27 mouse cellular contexts compared by ENCODE assay signal in genomic region chr2:178473916-178474315, GRCm38 (mm10). TPM values are rescaled to one million over a fixed set of nuclear protein-coding genes. Genes with fewer than 3 reads are reported as not detected.
DNase-seq lines count a peak whose midpoint lies in the region; ATAC-seq lines count a peak whose summit lies in the region.
"Had no signal": no experiment of that assay in that cellular context is flagged by ENCODE, and none has a peak within 500 bp of the region (broad histone marks: within the 10 kb centered on the region; RNA-seq: fewer than 3 reads in every experiment).

No protein-coding gene starts in this region.

- no peaks in the 10 kb centered on the region for H3K36me3 ChIP-seq in hindbrain, embryonic 16.5 days (ENCODE audit: control insufficient read depth, insufficient read depth, low read length)
- H3K36me3 ChIP-seq in hindbrain, embryonic 13.5 days = no peaks in the 10 kb centered on the region
- H3K36me3 ChIP-seq in midbrain, embryonic 12.5 days = no peaks in the 10 kb centered on the region
- no peaks in the 10 kb centered on the region for H3K36me3 ChIP-seq in midbrain, embryonic 15.5 days (replicated peaks)
- H3K36me3 ChIP-seq: embryonic facial prominence, embryonic 13.5 days; embryonic facial prominence, embryonic 15.5 days; forebrain, embryonic 10.5 days; forebrain, embryonic 12.5 days; G1E had no signal

- H3K4me1 ChIP-seq in hindbrain, embryonic 16.5 days (ENCODE audit: control insufficient read depth, insufficient read depth, low read depth, low read length) = peaks cover 6% of the 10 kb centered on the region; the same call in 1 of the 2 replicates
- peaks cover 11% of the 10 kb centered on the region for H3K4me1 ChIP-seq in hindbrain, embryonic 13.5 days (replicated peaks)
- no peaks in the 10 kb centered on the region for H3K4me1 ChIP-seq in midbrain, embryonic 12.5 days
- H3K4me1 ChIP-seq in midbrain, embryonic 15.5 days = no peaks in the 10 kb centered on the region; the same call in 1 of the 2 replicates
- H3K4me1 ChIP-seq: embryonic facial prominence, embryonic 15.5 days; forebrain, embryonic 12.5 days had no signal

- H3K9ac ChIP-seq in hindbrain, embryonic 16.5 days (ENCODE audit: low read depth, low read length) = no peak overlapping the region
- no peak overlapping the region for H3K9ac ChIP-seq in hindbrain, embryonic 13.5 days
- H3K9ac ChIP-seq in midbrain, embryonic 12.5 days (replicated peaks) = no peak overlapping the region
- H3K9ac ChIP-seq in midbrain, embryonic 15.5 days = no peak overlapping the region
- H3K9ac ChIP-seq: embryonic facial prominence, embryonic 13.5 days; embryonic facial prominence, embryonic 15.5 days; forebrain, embryonic 12.5 days had no signal

- WGBS in hindbrain, embryonic 16.5 days = 67% methylated on average over 10 of the region's 10 CpGs
- 66% methylated on average over 10 of the region's 10 CpGs for WGBS in hindbrain, embryonic 13.5 days
- WGBS in midbrain, embryonic 12.5 days = 76% methylated on average over 10 of the region's 10 CpGs
- 64% methylated on average over 10 of the region's 10 CpGs for WGBS in midbrain, embryonic 15.5 days

- H3K4me3 ChIP-seq in hindbrain, embryonic 16.5 days (ENCODE audit: low read length) = no peak overlapping the region
- H3K4me3 ChIP-seq in hindbrain, embryonic 13.5 days = no peak overlapping the region
- H3K4me3 ChIP-seq in midbrain, embryonic 12.5 days = no peak overlapping the region
- no peak overlapping the region for H3K4me3 ChIP-seq in midbrain, embryonic 15.5 days
- H3K4me3 ChIP-seq: embryonic facial prominence, embryonic 13.5 days; embryonic facial prominence, embryonic 15.5 days; erythroblast, embryonic 14.5 days; forebrain, embryonic 10.5 days; forebrain, embryonic 12.5 days had no signal

- H3K27me3 ChIP-seq in hindbrain, embryonic 16.5 days (replicated peaks; ENCODE audit: control insufficient read depth, insufficient read depth, low read length) = no peaks in the 10 kb centered on the region
- 0 out of 2 replicates have a peak, but pooled peaks cover 2% of the 10 kb centered on the region for H3K27me3 ChIP-seq in hindbrain, embryonic 13.5 days
- H3K27me3 ChIP-seq in midbrain, embryonic 12.5 days = no peaks in the 10 kb centered on the region
- H3K27me3 ChIP-seq in midbrain, embryonic 15.5 days (replicated peaks) = no peaks in the 10 kb centered on the region
- H3K27me3 ChIP-seq: embryonic facial prominence, embryonic 15.5 days; forebrain, embryonic 12.5 days; Patski had no signal

- no peaks in the 10 kb centered on the region for H3K9me3 ChIP-seq in hindbrain, embryonic 16.5 days (ENCODE audit: control insufficient read depth, low read length)
- no peaks in the 10 kb centered on the region for H3K9me3 ChIP-seq in hindbrain, embryonic 13.5 days
- no peaks in the 10 kb centered on the region for H3K9me3 ChIP-seq in midbrain, embryonic 12.5 days
- H3K9me3 ChIP-seq in midbrain, embryonic 15.5 days = no peaks in the 10 kb centered on the region
- H3K9me3 ChIP-seq: embryonic facial prominence, embryonic 13.5 days; embryonic facial prominence, embryonic 15.5 days; forebrain, embryonic 10.5 days; forebrain, embryonic 12.5 days had no signal

- no peak overlapping the region for H3K4me2 ChIP-seq in hindbrain, embryonic 16.5 days (ENCODE audit: low read length)
- no peak overlapping the region for H3K4me2 ChIP-seq in hindbrain, embryonic 13.5 days
- no peak overlapping the region for H3K4me2 ChIP-seq in midbrain, embryonic 12.5 days (replicated peaks)
- no peak overlapping the region for H3K4me2 ChIP-seq in midbrain, embryonic 15.5 days
- H3K4me2 ChIP-seq: embryonic facial prominence, embryonic 13.5 days; embryonic facial prominence, embryonic 15.5 days; forebrain, embryonic 12.5 days had no signal

- H3K27ac ChIP-seq in hindbrain, embryonic 16.5 days (ENCODE audit: low read depth, low read length) = no peak overlapping the region
- H3K27ac ChIP-seq in hindbrain, embryonic 13.5 days = no peak overlapping the region
- H3K27ac ChIP-seq in midbrain, embryonic 12.5 days (replicated peaks) = no peak overlapping the region
- H3K27ac ChIP-seq in midbrain, embryonic 15.5 days = no peak overlapping the region
- H3K27ac ChIP-seq: embryonic facial prominence, embryonic 13.5 days; embryonic facial prominence, embryonic 15.5 days; forebrain, embryonic 10.5 days; forebrain, embryonic 12.5 days had no signal

- peak; percentile 38 for DNase-seq in retina, embryonic 14.5 days (ENCODE audit: low spot score)
- no peak for DNase-seq in cerebellum, adult 9-11 months
- DNase-seq: adrenal gland, adult 8-10 months; adrenal gland, postnatal 14 days; adrenal gland, postnatal 36 days; B cell, adult 2 months; cerebellum, adult 11-12 months; cerebellum, adult 2 months; cerebellum, adult 9-10 months; cerebellum, postnatal 14 days; cerebellum, postnatal 36 days; embryo, embryonic 11 days had no signal

- ATAC-seq in hindbrain, embryonic 16.5 days = peak; percentile 38; the same call in 1 of the 2 replicates
- no peak for ATAC-seq in hindbrain, embryonic 13.5 days (ENCODE audit: low FRiP score)
- ATAC-seq in midbrain, embryonic 12.5 days (ENCODE audit: low FRiP score, low read depth) = peak; percentile 52; the same call in 1 of the 2 replicates
- no peak for ATAC-seq in midbrain, embryonic 15.5 days (replicated peaks)
- ATAC-seq: activated CD4-positive, CD25-positive, alpha-beta regulatory T cell, adult 4 months; CD4-positive, CD25-positive, alpha-beta regulatory T cell, adult 4 months; forebrain, embryonic 14.5 days; forebrain, embryonic 16.5 days; Patski had no signal

RNA-seq across cellular contexts. Expression of gene Cdh26, which starts 43.6 kb away (rescaled TPM):
- 0.24 and 0.25 TPM in 2 replicates for polyA plus RNA-seq in hindbrain, embryonic 16.5 days (2015; fragmentation: Nextera tagmentation; extraction: Ambion mirVana)
- polyA plus RNA-seq in hindbrain, embryonic 13.5 days (2015; fragmentation: Nextera tagmentation; extraction: Ambion mirVana) = 0.16 and 0.17 TPM in 2 replicates
- polyA plus RNA-seq in midbrain, embryonic 12.5 days (2016; fragmentation: Nextera tagmentation; extraction: Ambion mirVana) = 0.18 TPM in 1 of 2 replicates, not detected in the other
- 0.27 and 0.28 TPM in 2 replicates for polyA plus RNA-seq in midbrain, embryonic 15.5 days (2015; fragmentation: Nextera tagmentation; extraction: Ambion mirVana)
- polyA plus RNA-seq: activated CD4-positive, CD25-positive, alpha-beta regulatory T cell, adult 4 months; CD4-positive, CD25-positive, alpha-beta regulatory T cell, adult 4 months; erythroblast, embryonic 14.5 days; G1E; Patski had no signal

RNA-seq across cellular contexts. Expression of gene Fam217b, which starts 59.6 kb away (rescaled TPM):
- polyA plus RNA-seq in hindbrain, embryonic 16.5 days (2015; fragmentation: Nextera tagmentation; extraction: Ambion mirVana) = 16.2 and 20.2 TPM in 2 replicates
- polyA plus RNA-seq in hindbrain, embryonic 13.5 days (2015; fragmentation: Nextera tagmentation; extraction: Ambion mirVana) = 8.1 and 9.8 TPM in 2 replicates
- 2.0 and 2.6 TPM in 2 replicates for polyA plus RNA-seq in midbrain, embryonic 12.5 days (2016; fragmentation: Nextera tagmentation; extraction: Ambion mirVana)
- polyA plus RNA-seq in midbrain, embryonic 15.5 days (2015; fragmentation: Nextera tagmentation; extraction: Ambion mirVana) = 14.2 and 17.2 TPM in 2 replicates
- polyA plus RNA-seq: erythroblast, embryonic 14.5 days had no signal

RNA-seq across cellular contexts. Expression of gene Ppp1r3d, which starts 59.6 kb away (rescaled TPM):
- 5.5 and 5.9 TPM in 2 replicates for polyA plus RNA-seq in hindbrain, embryonic 16.5 days (2015; fragmentation: Nextera tagmentation; extraction: Ambion mirVana)
- polyA plus RNA-seq in hindbrain, embryonic 13.5 days (2015; fragmentation: Nextera tagmentation; extraction: Ambion mirVana) = 2.3 and 2.9 TPM in 2 replicates
- 1.3 and 1.4 TPM in 2 replicates for polyA plus RNA-seq in midbrain, embryonic 12.5 days (2016; fragmentation: Nextera tagmentation; extraction: Ambion mirVana)
- polyA plus RNA-seq in midbrain, embryonic 15.5 days (2015; fragmentation: Nextera tagmentation; extraction: Ambion mirVana) = 2.9 and 3.4 TPM in 2 replicates
- polyA plus RNA-seq: activated CD4-positive, CD25-positive, alpha-beta regulatory T cell, adult 4 months; CD4-positive, CD25-positive, alpha-beta regulatory T cell, adult 4 months; G1E had no signal

Comparison
In these comparisons a context has a peak if more than half of its experiments do, and no peak if none do; other contexts are left out.
1. ATAC-seq: peak in hindbrain, embryonic 16.5 days (single experiment) and midbrain, embryonic 12.5 days (single experiment); none in hindbrain, embryonic 13.5 days (single experiment) and midbrain, embryonic 15.5 days (single experiment).